Mouse (Mus musculus) urinary bladder, postnatal 14 days (tissue): ENCODE measurements around the gene Ehbp1.
A peak's percentile ranks its signal among the peaks of the same experiment; 100 is the strongest.

ENCODE experiments used
- DNase-seq: peaks from one replicate; pipeline ENCODE4 v3.0.0; 2021; ENCODE audit warnings: low spot score

The Ehbp1 gene

GRCm38 (mm10) chr11:22055908-22056307, 286.2 kb downstream of the Ehbp1 start:
- no peak for DNase-seq

- no peak for DNase-seq
Observed at GRCm38 (mm10) chr11:22053034-22053668, 288.9 kb downstream of the Ehbp1 start.

GRCm38 (mm10) chr11:22050864-22051263, 291.2 kb downstream of the Ehbp1 start:
- DNase-seq = peak; percentile 26

- no peak for DNase-seq
Observed at GRCm38 (mm10) chr11:22039854-22040426, 302.2 kb downstream of the Ehbp1 start.

- DNase-seq = no peak
Observed at GRCm38 (mm10) chr11:22034564-22035105, 307.5 kb downstream of the Ehbp1 start.

GRCm38 (mm10) chr11:22033582-22033981, 308.5 kb downstream of the Ehbp1 start:
- no peak for DNase-seq

- DNase-seq = no peak
Observed at GRCm38 (mm10) chr11:22020602-22021001, 321.5 kb downstream of the Ehbp1 start.

- no peak for DNase-seq
Observed at GRCm38 (mm10) chr11:22017444-22017843, 324.6 kb downstream of the Ehbp1 start.

- no peak for DNase-seq
Observed at GRCm38 (mm10) chr11:22016341-22016740, 325.8 kb downstream of the Ehbp1 start.

- no peak for DNase-seq
Observed at GRCm38 (mm10) chr11:22008817-22009216, 333.3 kb downstream of the Ehbp1 start.

- DNase-seq = no peak
Observed at GRCm38 (mm10) chr11:22008129-22008596, 333.9 kb downstream of the Ehbp1 start.

- DNase-seq = no peak
Observed at GRCm38 (mm10) chr11:22007781-22008110, 334.3 kb downstream of the Ehbp1 start.

GRCm38 (mm10) chr11:22007088-22007780, 334.9 kb downstream of the Ehbp1 start:
- DNase-seq = no peak

GRCm38 (mm10) chr11:22006471-22007087, 335.5 kb downstream of the Ehbp1 start:
- DNase-seq = no peak

GRCm38 (mm10) chr11:22005281-22005870, 336.7 kb downstream of the Ehbp1 start:
- DNase-seq = no peak

- DNase-seq = no peak
Observed at GRCm38 (mm10) chr11:22004331-22004841, 337.7 kb downstream of the Ehbp1 start.

- DNase-seq = no peak
Observed at GRCm38 (mm10) chr11:22003341-22003981, 338.6 kb downstream of the Ehbp1 start.

GRCm38 (mm10) chr11:22002783-22003340, 339.2 kb downstream of the Ehbp1 start, which contains the start of gene Otx1:
Otx1 (minus strand) TSS chr11:22002897.
- no peak for DNase-seq

- no peak for DNase-seq
Observed at GRCm38 (mm10) chr11:22002062-22002782, 339.9 kb downstream of the Ehbp1 start.

GRCm38 (mm10) chr11:22001321-22002061, 340.6 kb downstream of the Ehbp1 start:
- peak; percentile 61 for DNase-seq
